Mouse (Mus musculus) large intestine, adult 2 months (tissue): ENCODE measurements around the gene Cpsf3. TPM values are rescaled to one million over a fixed set of nuclear protein-coding genes. Genes with fewer than 3 reads are reported as not detected.
A peak's percentile ranks its signal among the peaks of the same experiment; 100 is the strongest.

Source experiments
- DNase-seq: peaks from one replicate; pipeline ENCODE4 v3.0.0-alpha.2; 2012; ENCODE audit warnings: low read depth, low spot score
- WGBS: fragments of 180-500 bp; shearing (Covaris S2); methylation state at CpG from one replicate; pipeline ENCODE4 v1.1.7; 2018; 5-methylcytosine and 5-hydroxymethylcytosine counted together
- polyA plus RNA-seq: library from polyadenylated mRNA; depleted of rRNA; stranded (reverse); fragments of >200 nt; gene quantifications from 2 replicates; pipeline ENCODE4 v1.2.3, GENCODE M21; 2012

Cpsf3 gene
- polyA plus RNA-seq, 1 experiment, result 22.8 TPM

DNA sequence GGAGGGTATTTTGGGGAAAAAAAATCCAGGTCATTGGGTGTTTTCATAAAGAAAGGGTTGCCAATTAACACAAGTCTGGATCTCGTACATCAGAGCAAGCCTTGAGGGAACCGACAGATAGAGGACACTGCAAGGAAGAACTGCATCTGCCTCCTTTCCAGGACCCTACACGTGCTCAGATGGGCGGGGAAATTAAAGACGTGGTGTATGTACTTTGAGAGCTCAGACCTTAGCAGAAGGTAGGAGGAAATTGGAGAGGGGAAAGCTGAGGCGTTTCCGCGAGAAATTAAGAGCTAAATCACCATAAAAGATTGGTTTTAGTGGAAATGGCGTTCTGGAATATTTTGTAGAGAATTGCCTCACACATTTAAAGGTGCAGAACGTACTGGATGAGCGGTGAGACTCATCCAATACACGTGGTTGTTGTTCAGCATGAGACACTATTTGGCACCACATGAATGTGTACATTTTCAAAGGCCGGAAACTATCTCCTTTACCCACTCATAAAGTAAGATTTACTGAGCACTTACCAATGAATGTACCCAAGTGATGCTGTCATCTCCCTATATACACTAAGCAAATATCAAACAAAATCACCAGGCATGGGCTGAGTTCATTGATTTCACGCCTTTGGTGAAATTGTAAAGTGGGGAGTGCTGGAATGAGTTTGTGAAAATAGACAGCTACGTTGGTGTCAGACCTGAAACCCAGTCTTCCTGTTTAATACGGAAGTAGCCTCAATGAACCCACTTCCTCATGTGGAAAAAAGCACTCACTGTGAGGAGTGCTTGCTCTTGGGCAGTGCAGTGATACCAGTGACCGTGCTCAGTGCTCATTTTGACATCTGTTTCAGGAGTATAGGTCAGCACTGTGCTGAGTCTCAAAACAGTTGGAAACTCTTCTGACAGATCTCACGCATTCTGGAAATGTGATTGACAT, 1.8 kb downstream of the Cpsf3 start:
- DNase-seq, result peak; percentile 22
- WGBS, result 11% methylated on average over 18 of the region's 18 CpGs

DNA sequence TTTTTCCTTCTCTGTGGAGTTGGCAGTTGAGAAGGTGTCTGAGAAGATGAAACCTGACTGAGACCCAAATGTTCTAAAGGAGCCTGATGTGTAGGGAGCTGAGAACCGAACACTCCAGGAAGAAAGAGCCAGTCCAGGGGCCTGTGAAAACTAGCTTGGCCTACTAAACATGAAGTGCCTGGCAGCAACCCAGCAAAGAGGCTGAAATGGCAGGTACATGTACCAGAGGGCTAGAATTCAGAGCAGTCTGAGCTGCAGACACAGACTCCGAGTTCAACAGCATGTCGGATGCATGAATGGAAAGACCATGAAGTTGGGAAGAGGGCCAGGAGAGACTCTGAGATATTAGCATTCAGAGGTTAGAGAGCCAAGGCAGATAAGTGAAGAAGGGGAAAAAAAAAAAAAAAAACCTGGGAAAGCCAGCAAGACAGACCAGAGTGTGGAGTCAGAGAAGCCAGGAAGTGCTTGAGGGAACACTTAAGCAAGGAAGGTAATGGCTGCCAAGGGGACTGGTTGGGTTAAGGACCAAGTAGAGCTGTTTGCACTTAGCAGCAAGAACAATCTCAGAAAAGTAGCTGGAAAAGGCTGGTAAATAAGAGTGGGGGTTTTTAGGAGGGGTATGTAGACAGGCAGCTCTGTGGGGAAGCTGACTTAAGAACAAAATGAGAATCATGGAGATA, 3.7 kb downstream of the Cpsf3 start:
- 94% methylated on average over 3 of the region's 3 CpGs for WGBS
- no peak for DNase-seq

DNA sequence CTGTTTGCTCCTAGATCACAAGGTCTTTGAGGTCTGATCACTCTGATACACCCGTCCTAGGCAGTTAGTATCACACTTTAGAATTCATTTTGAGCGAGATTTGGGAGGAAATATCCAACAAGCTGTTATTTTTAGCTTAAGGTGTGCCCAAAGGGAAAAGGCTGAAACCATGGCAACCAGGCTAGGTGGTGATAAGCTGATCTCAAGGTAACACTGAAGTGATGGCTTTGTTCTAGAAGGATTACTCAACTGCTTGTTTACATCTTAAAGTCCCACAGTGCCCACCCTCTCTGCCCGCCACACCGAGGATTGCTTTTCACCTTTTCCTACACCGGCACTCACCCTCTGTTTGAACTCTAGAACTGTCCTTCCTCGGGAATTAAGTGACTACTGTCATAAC, 4.5 kb downstream of the Cpsf3 start:
- DNase-seq, result no peak

DNA sequence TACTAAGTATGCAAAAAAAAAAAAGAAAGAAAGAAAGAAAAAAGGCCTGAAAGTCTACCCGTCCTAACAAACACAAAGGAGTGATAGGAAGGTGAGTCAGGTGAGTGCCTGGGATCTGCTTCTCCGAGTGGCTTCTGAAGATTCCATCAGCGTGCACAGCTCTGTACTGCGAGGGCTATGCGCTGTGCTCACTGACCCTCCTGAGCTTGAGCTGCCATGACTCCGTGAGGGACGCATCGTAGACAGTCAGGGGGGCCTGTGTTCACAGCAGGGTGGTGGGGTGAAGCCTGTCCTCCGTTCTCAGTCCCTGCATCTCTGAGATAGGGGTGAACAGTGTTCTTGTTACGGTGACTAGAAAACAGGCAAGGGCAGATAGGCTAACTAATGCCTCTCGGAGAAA, 13.7 kb downstream of the Cpsf3 start:
- WGBS, result 98% methylated on average over 11 of the region's 11 CpGs
- no peak for DNase-seq

More for the DNA sequence above, 4.5 kb downstream of the Cpsf3 start:
- 64% methylated on average over 6 of the region's 6 CpGs for WGBS

DNA sequence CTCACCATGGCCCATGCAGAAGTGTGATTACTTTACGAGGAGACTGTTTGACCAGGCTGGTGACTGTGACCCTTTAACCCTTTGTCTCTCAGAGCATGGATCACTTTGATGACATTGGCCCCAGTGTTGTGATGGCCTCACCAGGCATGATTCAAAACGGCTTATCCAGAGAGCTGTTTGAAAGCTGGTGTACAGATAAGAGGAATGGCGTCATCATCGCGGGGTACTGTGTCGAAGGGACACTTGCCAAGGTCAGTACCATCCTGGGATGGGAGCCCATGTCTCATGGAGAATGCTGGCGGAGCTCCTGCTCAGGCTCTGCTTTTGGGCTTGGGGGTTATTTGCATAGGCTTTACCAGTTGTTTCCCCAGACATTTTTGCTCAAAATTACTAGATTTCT, 16.1 kb downstream of the Cpsf3 start:
- no peak for DNase-seq

DNA sequence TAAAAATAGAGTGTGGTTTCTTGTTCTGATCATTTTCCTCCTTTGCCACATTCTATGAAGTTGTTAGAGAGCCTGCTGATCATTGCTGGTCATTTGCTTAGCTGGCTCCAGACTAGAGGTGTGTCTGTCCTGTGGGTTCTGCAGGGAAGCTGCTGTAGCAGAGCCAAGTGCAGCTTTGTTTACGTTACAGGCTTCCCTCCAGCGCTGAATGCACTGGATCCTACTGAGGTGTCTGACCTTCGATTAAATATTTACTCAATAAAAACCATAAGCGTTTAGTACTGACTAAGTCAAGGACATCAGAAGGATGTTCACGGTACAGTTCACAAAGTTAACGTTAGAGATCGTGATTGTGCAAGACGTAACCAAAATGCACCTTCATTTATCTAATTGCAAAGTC, 16.7 kb downstream of the Cpsf3 start:
- WGBS, result 23% methylated on average over 8 of the region's 8 CpGs

More for the DNA sequence above, 16.1 kb downstream of the Cpsf3 start:
- 76% methylated on average over 7 of the region's 7 CpGs for WGBS

DNA sequence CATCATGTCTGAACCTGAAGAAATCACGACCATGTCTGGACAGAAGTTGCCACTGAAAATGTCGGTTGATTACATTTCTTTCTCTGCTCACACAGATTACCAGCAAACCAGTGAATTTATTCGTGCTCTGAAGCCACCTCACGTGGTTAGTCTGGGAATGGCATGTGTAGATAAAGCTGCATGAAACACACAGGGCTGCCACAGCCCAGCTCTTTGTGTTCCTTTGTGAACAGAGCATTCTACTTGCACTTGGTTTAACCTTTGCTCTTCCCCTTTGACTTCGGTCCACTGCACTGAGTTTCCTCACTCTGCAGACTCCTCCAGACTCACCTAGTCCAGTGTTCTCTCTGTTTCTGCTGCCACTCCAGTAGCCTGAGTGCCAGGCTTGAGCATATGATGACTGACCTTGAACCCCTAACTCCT, 17.2 kb downstream of the Cpsf3 start:
- 37% methylated on average over 5 of the region's 5 CpGs for WGBS
- no peak for DNase-seq

More for the DNA sequence above, 16.7 kb downstream of the Cpsf3 start:
- DNase-seq, result no peak

DNA sequence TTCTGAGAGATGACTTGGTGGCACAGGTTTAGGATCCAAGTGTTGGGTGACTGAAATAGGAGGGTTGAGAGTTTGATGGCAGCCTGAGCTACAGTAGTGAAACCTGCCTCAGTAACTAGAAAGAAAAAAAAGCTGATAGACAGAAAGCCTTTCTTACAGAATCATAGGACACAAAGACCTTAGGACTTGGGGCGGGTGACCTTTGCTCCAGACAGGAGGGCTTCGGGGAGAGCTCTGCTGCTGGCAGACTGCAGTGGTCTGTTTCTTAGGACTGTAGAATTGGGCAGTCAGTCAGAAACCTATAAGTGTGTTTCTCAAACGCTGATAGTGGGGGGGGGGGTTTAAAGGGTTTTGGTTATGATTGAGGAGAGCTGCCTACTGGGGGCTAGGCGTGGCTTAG, 20.6 kb downstream of the Cpsf3 start:
- WGBS, result 93% methylated on average over 4 of the region's 4 CpGs
- DNase-seq, result no peak

DNA sequence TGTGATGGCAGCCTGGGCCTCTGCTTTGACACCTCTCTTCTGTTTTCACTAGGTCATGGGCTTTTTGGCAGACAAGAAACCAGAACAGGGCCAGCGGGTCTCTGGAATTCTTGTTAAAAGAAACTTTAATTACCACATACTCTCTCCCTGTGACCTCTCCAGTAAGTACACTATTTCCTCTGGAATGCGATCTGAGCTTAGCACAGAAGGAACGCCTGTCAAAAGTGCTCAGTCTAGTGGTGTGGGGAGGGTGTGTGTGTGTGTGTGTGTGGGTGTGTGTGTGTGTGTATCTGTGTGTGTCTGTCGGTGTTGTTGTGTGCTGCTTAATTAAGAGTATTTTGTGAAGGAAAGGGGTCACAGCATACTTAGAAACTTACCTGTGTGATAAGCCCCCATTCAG, 21.5 kb downstream of the Cpsf3 start:
- WGBS, result 80% methylated on average over 4 of the region's 4 CpGs

DNA sequence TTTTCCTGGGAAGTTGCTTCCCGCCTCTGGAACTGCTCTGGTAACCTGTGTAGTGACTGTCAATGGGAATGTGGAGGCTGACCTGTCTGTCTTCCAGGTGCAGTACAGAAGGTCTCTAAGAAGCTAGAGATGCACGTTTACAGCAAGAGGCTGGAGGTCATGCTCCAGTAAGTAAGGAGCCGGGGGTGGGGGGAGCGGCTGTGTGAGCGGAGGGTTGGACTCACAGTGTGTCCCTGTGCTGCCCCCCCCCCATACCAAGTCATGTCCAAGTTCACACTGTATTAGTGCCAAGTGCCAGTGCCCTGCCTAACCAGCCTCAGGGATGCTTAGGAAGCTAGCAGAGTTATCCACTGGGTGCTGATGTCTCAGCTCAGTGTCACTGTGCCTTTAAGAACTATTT, 27.0 kb downstream of the Cpsf3 start:
- DNase-seq, result no peak
- WGBS, result 91% methylated on average over 5 of the region's 5 CpGs

More for the DNA sequence above, 21.5 kb downstream of the Cpsf3 start:
- DNase-seq, result no peak

DNA sequence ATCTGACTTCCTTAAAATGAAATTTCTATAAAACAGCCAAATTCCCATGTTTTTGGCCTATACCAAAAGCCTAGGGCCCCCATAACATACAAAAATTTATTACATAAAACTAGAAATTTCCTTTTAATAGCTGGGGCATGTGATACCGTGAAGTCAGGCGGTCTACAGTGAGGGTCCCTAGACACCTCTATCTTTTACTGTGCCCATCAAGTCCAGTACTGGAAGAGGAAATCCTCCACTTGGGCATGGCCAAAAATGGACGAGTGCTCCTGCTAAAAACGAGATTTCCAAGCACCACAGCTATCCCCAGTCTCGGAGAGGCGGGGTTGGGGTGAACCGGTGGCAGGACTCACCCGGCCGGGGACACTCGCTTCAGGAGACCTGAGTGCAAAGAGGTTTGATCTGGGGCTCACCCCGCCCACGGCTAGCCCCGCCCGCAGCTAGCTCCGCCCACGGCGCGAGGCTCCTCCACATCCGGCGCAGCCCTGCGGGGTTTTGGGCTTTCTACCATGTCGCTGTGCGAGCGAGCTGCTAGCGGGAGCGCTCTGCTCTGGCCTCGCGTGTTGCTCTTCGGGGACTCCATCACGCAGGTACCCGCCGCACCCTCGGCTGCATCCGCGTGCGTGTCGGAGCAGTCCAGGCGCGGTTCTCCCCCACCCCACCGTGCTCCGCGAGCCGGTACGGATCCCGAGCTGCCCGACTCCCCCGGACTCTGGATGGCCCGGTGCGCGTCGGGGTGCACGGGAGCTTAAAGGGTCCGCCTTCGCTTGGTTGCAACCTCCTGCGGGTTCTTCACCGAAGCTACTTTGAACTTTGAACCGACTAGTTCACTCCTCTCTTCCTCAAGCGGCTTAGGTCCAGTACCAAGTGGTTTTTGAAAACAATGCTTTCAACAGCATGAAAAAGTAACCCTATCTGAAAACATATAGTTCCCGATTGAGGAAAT, 31.0 kb downstream of the Cpsf3 start, which contains the start of gene Iah1:
TSS of gene Iah1 (plus strand) at position 467 of the 946 bp plus-strand sequence.
- no peak for DNase-seq
- 2% methylated on average over 59 of the region's 59 CpGs for WGBS

DNA sequence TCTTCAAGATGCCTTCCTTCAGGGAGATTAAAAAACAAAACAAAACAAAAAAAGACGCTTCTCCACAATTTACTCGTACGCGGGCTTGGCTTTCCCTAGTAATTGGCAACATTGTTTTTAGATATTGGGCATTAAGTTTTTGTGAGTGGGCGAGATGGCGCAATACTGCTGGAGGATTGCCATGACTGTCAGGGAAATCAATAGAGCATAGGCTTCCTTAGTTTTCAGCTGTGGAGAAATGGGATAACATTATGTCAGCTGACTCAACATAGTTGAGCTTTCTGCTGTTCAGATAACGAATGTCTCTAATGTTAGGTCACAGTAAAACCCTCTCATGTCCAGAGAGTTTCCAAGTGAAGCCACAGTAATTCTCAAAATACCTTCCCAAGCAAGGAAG, 31.7 kb downstream of the Cpsf3 start:
- DNase-seq, result no peak
- 9% methylated on average over 7 of the region's 7 CpGs for WGBS

DNA sequence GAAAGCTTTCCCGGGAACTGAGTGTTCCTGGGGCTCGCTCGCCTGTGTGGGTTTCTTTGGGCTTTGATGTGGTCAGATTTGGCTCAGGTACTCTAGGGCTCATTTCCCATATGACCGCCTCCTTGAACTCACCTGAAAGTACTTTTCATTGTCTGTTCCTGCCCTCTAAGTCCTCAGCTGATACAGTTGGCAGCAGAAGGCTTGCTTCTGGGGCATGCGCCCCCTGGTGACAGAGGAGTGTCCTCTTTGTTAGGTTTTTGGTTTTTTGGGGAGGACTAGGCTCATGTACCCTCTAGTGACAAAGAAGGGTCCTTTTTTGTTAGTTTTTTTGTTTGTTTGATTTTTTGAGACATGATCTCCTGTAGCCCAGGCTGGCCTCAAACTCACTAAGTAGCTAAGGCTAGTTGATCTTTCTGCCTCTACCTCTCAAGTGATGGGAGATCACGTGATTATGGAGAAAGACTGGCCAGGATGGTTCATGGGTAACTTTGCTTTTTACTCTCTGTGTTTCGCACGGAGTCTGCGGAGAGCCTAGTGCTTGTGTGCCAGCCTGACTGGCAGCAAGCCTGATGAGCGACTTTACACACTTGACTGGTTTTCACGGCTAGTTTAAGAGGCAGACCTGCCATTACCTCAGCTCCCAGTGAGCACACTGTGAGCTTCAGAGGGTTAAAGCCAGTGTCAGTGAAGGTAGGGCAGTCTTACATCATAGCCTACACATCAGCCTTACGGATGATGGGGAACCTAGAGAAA, 33.1 kb downstream of the Cpsf3 start:
- whole genome bisulfite sequencing, result 83% methylated on average over 12 of the region's 12 CpGs
- DNase-seq, result no peak

DNA sequence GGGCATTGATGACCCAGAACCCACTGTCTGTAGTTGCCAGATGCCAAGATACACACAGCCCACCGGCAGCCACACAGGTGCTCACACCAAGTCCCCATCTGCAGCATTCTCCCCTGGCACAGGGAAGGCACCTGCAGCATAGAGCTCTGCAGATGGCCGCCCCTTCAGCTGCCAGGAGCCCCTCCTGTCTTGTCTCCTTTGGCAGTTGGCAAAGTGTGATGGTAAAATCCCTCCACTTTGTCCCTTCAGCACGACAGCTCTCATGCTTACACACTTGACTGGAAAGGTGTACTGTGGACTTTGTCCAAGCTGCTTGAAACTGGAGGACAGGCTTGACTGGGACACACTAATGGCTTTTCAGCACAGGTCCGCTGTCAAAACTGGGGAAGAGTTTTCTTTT, 35.1 kb downstream of the Cpsf3 start:
- DNase-seq, result no peak
- WGBS, result 78% methylated on average over 4 of the region's 4 CpGs

DNA sequence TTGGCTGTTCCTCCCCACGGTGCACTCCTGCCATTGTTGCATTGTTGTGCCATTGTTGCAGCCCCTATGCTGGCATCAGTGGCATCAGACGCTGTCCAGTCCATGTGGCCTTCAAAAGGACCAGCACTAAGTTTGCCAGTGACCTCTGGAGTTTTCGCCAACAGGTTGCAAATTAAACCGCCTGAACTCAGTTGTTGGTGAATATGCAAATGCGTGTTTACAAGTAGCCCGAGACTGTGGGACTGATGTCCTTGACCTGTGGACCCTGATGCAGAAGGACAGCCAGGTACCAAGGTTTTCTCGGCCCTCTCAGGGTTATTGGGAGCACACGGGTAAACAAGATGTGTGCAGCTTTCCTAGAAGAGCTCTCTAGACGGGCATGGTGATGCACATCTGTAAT, 36.0 kb downstream of the Cpsf3 start:
- WGBS, result 77% methylated on average over 9 of the region's 9 CpGs
- DNase-seq, result no peak

DNA sequence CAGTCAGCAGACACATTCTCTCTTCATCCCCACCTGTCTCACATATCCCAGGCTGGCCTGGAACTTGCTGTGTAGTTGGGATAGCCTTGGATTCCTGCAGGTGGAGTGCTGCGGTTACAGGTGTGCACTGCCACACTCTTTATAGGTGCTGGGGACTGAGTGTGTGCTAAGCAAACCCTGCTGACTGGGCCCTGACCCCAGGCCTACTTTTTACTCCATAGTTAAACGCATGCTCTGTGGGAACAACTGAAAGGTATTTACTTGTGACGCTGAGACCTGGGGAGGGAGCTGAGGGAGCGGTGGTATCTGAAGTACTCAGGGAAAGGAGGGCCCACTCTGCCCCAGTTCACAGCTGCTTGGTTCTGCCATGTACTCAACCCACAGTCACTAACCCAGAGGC, 37.1 kb downstream of the Cpsf3 start:
- WGBS, result 76% methylated on average over 4 of the region's 4 CpGs
- no peak for DNase-seq

DNA sequence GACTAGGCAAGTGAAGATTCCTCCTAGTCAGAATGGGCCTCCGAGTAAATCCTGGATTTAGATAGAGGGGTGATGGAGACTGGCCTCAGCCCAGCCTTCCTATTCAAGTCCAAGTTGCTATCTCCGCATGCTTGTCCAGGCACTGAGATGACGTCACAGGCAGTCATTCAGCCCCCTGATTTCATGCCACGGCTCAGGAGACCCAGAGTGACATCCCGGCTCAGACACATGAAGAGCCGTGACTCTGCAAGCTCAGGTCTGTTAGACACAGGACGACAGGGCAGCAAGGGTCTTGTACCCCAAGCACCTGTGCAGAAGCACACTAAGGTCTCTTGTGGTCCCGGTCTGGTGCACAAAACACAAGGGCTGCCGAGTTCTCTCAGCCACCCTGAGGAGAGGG, 37.7 kb downstream of the Cpsf3 start:
- 90% methylated on average over 9 of the region's 9 CpGs for WGBS
- no peak for DNase-seq

DNA sequence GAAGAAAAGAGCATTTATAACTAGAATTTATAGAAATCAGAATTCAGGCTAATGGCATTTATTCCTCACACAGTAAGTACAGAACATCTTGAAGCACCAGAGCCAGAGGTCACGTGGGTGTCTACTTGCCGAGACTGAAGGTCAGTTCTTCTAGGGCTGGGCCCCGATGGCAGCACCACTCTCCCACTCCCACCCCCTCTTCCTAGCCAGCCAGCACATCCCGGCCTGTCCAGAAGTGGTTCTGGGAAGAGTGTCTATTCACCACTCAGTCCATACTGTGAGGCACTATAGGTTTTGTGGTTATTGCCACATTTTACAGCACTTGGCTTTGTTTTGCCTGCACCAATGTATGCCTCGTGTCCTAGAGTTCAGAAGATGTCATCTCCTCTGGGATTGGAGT, 38.9 kb downstream of the Cpsf3 start:
- DNase-seq, result no peak
- 72% methylated on average over 5 of the region's 5 CpGs for WGBS

DNA sequence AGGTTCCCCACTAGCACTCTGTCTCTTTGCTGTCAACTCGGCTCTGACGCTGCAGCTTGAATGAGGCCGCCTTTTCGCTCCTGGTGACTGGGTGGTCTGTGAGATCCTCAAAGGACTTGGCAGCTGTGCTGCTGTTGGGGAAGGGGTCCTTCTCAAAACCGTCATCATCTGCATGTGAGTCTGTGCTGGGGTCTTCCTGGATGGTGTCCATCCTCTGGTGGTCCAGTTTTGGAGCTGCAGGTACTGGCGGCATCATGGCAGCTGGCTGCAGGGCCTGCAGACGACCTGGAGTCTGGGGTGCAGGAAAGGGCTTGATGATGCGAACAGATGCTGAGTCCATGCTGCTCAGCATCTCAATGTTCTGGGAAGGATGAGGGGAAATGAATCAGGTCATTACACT, 40.1 kb downstream of the Cpsf3 start:
- WGBS, result 92% methylated on average over 8 of the region's 8 CpGs
- DNase-seq, result no peak
